Mouse (Mus musculus) olfactory bulb, adult 2 months (tissue): ENCODE data around the gene Jph4. TPM values are rescaled to one million over a fixed set of nuclear protein-coding genes. Genes with fewer than 3 reads are reported as not detected.

Source experiments
- H3K27ac ChIP-seq: fragments of 200-500 bp; 2 replicates; pipeline ENCODE4 v1.5.1; 2012; ENCODE audit warnings: low read depth, low read length; ENCODE audit not compliant: insufficient read depth
- H3K4me1 ChIP-seq: fragments of 200-500 bp; 2 replicates; pipeline ENCODE4 v1.6.1; 2012; ENCODE audit warnings: low read length; ENCODE audit not compliant: control insufficient read depth, insufficient read depth
- H3K4me3 ChIP-seq: fragments of 200-500 bp; 2 replicates; pipeline ENCODE4 v1.5.1; 2012; ENCODE audit warnings: mild to moderate bottlenecking, low read depth, low read length, moderate library complexity; ENCODE audit not compliant: insufficient read depth
- CTCF ChIP-seq: fragments of 200-500 bp; IDR thresholded peaks from 2 replicates; pipeline ENCODE4 v1.5.1; 2012; ENCODE audit warnings: low read depth, mild to moderate bottlenecking, low read length, moderate library complexity; ENCODE audit not compliant: insufficient read depth
- POLR2A ChIP-seq: fragments of 200-500 bp; IDR thresholded peaks from 2 replicates; pipeline ENCODE4 v1.6.1; 2012; ENCODE audit warnings: mild to moderate bottlenecking, low read depth, low read length, moderate library complexity; ENCODE audit not compliant: insufficient read depth
- WGBS: fragments of 180-500 bp; shearing (Covaris S2); methylation state at CpG from one replicate; pipeline ENCODE4 v1.1.7; 2018; 5-methylcytosine and 5-hydroxymethylcytosine counted together
- polyA plus RNA-seq: library from polyadenylated mRNA; stranded (reverse); fragments of >200 nt; gene quantifications from 2 replicates; pipeline ENCODE4 v1.2.4, GENCODE M21; 2012; ENCODE audit warnings: low replicate concordance; ENCODE audit not compliant: missing spikeins, insufficient read depth, insufficient read length

The Jph4 gene
- polyA plus RNA-seq = not detected in 2 replicates

DNA sequence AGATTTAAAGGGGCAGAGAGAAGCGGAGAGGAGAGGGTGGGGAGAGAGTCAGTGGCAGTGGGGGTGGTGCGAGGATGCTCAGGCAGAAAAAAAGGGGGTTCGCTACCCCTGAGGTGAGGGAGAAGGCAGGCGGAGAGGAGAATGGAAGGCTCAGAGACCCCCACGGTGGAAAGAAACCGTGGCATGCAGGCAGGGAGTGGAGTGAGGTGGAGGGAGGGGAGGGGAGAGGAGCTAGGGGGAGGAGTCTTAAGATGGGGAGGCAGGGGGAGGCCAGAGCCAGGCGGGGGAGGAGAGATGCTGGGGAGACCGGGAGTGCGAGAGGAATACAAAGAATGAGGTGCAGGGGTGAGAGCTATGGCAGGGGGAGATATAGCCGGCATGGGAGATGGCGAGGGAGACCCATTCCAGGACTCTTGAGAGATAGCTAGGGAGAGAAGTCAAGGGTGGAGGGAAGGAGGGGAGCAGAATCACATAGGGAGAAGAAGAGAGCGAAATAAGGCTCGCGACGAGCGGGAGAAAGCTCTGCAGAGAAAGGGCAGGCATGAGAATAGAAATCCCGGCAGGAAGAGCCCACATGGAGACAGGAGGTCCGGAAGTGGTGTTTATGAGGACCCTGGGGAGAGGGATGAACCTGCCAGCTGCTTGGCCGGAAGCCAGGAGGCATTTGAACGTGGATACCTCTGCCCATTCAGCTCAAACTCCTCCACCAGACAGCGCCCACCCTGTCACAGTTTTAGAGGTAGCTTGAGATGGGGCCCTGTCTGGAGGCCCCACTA is at the start of gene Jph4:
Gene Jph4, minus strand, starts transcription at position 511 of the 776 bp plus-strand sequence.
- TF ChIP-seq CTCF (no peak), POLR2A (peak; percentile 32; the same call in 1 of the 2 replicates)
- 10% methylated on average over 21 of the region's 21 CpGs for WGBS
- H3K27ac ChIP-seq = peak within 1 kb of the TSS; percentile 96
- H3K4me3 ChIP-seq = peak within 1 kb of the TSS; percentile 94
- H3K4me1 ChIP-seq = peaks cover 31% of the 10 kb centered on the region

DNA sequence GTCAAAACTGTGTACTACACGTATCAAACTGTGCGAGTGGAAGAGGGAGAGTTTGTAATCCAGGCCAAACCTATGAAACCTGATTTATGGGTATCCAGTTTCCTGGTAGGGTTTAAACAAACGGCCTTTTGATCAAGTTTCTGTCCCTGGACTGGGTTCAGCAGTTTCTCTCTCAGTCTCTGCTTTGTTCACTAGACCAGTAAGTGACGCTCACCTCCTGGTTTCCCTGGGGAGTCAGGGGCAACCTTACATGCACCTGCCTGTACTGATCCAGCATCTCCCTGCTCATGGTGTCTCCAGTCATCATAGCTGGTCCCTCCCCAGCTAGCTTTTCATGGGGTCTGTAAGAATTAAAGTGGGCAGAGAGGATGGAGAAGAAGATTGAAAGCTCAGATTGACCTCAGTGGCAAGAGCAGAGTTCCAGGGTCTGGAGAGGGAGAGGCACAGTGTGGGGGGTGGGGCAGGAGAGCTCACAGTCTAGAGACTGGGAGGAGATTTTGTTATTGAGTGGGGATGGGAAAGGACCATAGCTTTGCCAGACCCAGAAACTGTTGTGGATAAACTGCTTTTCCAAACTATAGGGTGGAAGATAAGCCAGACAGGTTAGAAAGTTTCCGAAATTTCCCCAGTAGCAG is 47.6 kb upstream of the Jph4 start:
- peaks cover 9% of the 10 kb centered on the region for H3K4me1 ChIP-seq
- no peak overlapping the region for H3K4me3 ChIP-seq
- 81% methylated on average over 5 of the region's 5 CpGs for WGBS
- no peak for TF ChIP-seq CTCF
- no peak for TF ChIP-seq POLR2A
- H3K27ac ChIP-seq = no peak overlapping the region

DNA sequence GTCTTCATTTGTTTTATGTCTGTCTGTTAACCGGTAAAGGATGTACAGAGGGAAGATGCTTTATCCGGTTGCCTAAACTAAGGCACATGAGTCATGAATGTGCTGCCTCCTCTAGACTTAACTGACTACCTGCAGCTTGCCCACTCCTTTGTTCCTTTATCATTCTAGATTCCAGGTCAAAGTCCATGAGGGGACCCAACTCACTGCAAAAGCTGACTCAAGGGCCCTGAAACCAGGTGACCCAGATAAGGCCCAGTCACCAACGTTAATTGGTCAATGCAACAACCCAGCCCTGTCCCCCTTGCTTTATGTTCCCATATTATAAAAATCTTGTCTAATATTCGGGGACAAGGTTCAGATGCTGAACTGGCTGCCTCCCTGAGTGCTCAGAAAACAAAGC is 45.4 kb upstream of the Jph4 start:
- Histone ChIP-seq H3K4me3 (no peak overlapping the region), H3K4me1 (peaks cover 7% of the 10 kb centered on the region), H3K27ac (no peak overlapping the region)
- TF ChIP-seq POLR2A (no peak), CTCF (no peak)
- 71% methylated on average over 4 of the region's 4 CpGs for WGBS

- Histone ChIP-seq H3K27ac (no peak overlapping the region), H3K4me1 (peaks cover 7% of the 10 kb centered on the region), H3K4me3 (peak overlapping the region; percentile 37)
- 32% methylated on average over 14 of the region's 14 CpGs for WGBS
- TF ChIP-seq CTCF = peak; percentile 55
- no peak for TF ChIP-seq POLR2A
Measured at GRCm38 (mm10) chr14:55161098-55161634, 44.4 kb upstream of the Jph4 start.

- Histone ChIP-seq H3K4me3 (no peak overlapping the region), H3K4me1 (peaks cover 7% of the 10 kb centered on the region), H3K27ac (no peak overlapping the region)
- TF ChIP-seq POLR2A = no peak
- no peak for TF ChIP-seq CTCF
- 88% methylated on average over 9 of the region's 10 CpGs for WGBS
Measured at GRCm38 (mm10) chr14:55160251-55161071, 43.7 kb upstream of the Jph4 start.

DNA sequence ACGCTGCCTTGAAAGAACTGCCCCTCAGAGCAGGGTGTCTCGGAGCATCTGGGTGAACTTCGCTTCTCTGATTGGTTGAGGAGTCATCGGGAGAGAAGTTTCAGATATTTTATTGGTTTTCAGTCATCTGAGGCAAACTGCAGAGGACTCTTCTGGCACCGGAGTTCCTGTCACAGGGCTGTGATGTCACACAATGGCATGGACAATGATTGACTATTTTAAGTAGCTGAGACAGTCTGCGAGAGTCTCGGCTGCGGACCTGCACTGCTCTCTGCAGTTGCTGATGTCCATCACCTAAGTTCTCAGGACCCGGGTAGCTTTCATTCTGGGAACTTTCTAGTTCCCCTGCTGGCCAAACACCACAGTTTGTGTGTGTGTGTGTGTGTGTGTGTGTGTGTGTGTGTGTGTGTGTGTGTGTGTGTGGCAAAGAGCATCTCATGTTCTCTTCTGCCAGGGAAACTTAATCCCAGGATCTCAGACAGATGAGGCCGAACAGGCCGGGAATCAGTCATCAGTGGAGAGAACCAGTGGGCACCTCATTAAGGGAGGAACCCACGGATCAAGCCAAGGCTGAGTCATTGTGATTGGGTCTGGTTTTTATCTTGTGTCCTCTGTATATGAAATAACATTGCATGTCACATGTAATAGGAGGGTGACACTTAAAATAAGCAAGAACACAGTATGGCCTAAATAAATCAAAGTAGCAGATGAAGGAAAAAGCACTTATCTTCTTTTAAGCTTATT is 40.8 kb upstream of the Jph4 start:
- WGBS = 81% methylated on average over 12 of the region's 12 CpGs
- H3K4me3 ChIP-seq = no peak overlapping the region
- peaks cover 7% of the 10 kb centered on the region for H3K4me1 ChIP-seq
- TF ChIP-seq CTCF = no peak
- no peak for TF ChIP-seq POLR2A
- no peak overlapping the region for H3K27ac ChIP-seq

DNA sequence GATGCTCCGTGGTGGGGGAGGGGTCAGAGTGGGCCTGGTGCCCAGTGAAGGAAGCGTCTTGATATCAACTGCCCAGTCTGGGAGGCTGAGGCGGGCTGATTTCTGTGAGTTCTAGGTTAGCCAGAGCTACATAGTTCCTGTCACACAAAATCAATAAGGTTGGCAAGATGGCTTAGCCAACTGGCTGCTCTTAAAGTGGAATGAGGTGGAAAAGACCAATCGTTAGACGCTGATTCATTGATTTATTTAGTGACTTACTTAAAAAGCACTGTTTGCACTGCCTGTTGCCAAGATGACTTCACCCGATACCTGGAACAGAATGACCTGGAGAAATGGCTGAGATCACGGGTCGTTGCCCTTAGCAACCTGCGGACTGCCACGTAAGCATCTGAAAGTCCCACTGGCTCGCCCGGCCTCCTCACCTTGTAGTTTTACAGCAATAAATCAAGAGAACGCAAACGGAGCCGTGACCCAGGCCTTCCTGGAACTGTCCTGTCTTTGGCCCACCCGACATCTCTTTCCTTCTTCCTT is 36.3 kb upstream of the Jph4 start:
- Histone ChIP-seq H3K4me1 (no peaks in the 10 kb centered on the region; the same call in none of the 2 replicates), H3K4me3 (no peak overlapping the region), H3K27ac (no peak overlapping the region)
- TF ChIP-seq POLR2A (no peak), CTCF (no peak)
- 92% methylated on average over 16 of the region's 16 CpGs for WGBS

- Histone ChIP-seq H3K4me3 (no peak overlapping the region), H3K27ac (no peak overlapping the region), H3K4me1 (peaks cover 5% of the 10 kb centered on the region)
- TF ChIP-seq POLR2A (no peak), CTCF (no peak)
- 69% methylated on average over 4 of the region's 4 CpGs for WGBS
Measured at GRCm38 (mm10) chr14:55152174-55152573, 35.4 kb upstream of the Jph4 start.

- Histone ChIP-seq H3K4me1 (peaks cover 7% of the 10 kb centered on the region), H3K27ac (no peak overlapping the region), H3K4me3 (no peak overlapping the region)
- 89% methylated on average over 5 of the region's 5 CpGs for WGBS
- no peak for TF ChIP-seq POLR2A
- TF ChIP-seq CTCF = no peak
Measured at GRCm38 (mm10) chr14:55150985-55151384, 34.2 kb upstream of the Jph4 start.
